Mouse (Mus musculus): ENCODE data around the gene Wfdc15a.

Wfdc15a gene

DNA sequence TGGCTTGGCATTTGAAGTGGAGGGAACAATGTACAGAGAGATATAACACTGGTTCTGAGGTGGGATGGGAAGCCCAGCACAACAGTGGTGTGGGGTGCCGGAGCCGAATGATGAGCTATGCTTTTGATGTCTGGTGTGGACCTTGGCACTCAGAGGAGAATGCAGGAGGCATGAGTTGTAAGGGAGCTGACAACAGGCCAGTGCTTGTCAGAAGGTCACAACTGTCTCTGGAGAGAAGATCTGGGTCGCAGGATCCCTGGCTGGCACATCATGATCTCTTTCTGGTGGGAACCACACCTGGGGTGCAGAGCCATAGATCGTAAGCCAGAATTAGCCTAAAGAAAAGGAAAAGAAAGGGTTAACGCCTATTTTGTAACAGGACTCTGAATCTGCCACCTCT is 22.1 kb downstream of the Wfdc15a start:
- no peak for DNase-seq (ENCODE audit: low read depth)

DNA sequence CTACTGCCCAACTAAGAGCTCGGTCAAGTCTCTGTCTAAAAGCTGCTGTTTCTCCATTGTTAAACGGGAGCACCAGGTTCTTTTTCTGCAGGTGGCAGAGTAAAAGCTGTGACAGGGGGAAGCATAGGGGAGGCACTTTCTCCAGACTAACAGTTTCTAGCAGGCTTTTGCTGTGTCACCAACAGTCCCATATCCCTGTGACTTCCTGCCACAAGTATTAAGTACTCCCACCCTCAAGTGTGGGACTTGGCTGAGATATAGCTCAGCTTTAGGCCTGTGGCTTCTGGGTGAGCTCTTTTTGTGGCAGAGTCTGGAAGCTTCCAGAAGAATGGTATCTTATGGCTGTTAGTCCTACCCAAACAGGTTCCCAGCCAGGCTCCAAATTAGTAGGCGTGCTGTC is 24.1 kb downstream of the Wfdc15a start:
- no peak for DNase-seq (ENCODE audit: low read depth)

- peak; percentile 79 for DNase-seq (ENCODE audit: low read depth)
Observed at GRCm38 (mm10) chr2:164174649-164175395, 25.1 kb downstream of the Wfdc15a start.

GRCm38 (mm10) chr2:164173394-164173793 is 26.5 kb downstream of the Wfdc15a start:
- peak; percentile 26 for DNase-seq (ENCODE audit: low read depth)

DNA sequence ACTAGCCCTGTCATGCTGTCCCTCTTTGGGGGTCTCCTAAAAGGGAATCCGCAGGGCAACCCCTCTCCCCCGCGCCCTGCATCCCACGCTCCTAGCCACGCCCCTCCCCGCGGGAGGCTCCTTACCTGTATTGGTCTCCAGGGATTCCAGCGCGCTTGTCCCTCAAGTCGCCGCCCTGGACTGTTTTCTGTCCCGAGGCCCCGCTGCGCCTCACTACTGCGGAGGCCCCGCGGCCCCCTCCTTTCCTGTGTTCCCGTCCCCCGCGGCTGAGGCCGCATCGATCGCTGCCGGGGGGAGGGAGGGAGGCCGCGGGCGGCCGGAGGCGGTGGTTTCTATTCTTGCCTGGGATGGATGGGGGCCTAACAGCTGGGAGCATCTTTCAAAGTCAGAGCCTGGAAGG is 29.0 kb downstream of the Wfdc15a start, which contains the start of gene Kcns1:
Kcns1 (minus strand) TSS at position 212 of the 400 bp plus-strand sequence.
- no peak for DNase-seq (ENCODE audit: low read depth)

DNA sequence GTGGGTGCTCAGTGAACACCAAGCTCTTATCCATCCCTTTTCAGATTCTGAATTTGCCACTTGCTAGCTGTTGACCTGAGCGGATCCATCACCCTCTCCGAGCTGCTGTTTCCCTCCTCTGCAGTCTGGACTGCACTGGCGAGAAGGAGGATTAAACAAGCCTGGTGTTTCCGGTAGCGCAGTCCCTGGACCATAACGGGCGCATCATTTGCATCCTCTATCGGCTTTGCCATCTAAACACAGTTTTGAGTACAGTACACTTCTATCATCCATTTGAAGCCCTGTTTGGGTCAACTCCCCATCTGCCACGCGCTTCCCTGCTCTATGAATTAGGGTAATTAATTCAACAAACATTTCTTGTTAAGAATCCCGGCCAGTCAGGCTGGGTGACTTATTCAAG is 29.6 kb downstream of the Wfdc15a start:
- no peak for DNase-seq (ENCODE audit: low read depth)

DNA sequence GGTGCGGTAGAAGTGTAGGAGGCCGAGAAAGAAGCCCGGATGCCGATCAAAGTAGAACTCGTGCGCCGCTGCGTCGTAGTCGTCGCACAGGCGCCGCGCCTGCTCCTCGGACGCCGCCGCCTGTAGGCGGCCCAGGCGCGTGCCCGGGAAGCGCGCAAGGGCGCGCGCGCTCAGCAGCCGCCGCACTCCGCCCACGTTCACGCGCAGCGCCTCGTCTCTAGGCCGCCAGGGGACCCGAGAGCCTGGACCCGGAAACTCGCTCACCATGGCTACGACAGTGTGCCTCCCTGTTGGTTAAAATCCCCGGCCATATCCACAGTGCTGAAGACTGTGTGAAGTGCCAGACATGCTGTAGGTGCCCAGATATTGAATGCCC is 31.4 kb downstream of the Wfdc15a start:
- no peak for DNase-seq (ENCODE audit: low read depth)

DNA sequence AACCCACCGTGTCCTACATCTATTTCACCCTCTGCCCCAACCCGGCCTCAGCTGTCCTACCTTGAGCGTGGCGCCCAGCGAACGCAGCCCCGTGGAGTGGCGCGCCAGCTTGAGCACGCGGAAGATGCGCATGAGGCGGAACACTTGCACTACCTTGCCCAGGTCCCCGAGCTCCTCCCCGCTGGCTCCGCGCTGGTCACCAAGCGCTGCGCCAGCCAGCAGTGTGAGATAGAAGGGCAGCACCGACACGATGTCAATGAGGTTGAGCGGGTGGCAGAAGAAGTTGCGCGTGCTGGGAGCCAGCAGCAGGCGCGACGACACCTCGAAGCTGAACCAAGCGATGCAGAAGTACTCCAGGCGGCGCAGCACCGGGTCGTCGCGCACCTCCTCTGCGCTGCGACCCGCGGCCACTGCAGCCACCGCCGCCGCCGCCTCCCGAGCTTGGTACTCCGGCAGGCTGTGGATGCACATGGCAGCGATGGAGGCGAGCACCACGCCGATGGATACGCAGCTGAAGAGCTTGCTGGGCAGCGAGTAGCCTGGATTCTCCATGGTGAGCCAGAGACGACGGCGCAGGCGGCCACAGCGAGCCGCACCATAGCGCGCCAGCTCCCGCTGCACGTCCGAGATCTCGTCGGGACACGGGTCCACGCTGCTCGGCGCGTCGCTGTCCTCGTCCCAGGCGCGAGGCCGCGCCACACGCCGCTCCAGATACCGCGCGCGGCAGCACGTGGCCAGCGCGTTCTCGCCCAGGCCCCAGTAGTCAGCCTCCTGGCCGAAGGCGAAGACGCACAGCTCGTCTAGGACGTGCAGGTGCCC is 32.0 kb downstream of the Wfdc15a start:
- DNase-seq (ENCODE audit: low read depth) = no peak

- DNase-seq (ENCODE audit: low read depth) = no peak
Observed at GRCm38 (mm10) chr2:164164941-164165340, 35.0 kb downstream of the Wfdc15a start.

GRCm38 (mm10) chr2:164161515-164162055 is 38.3 kb downstream of the Wfdc15a start:
- no peak for DNase-seq (ENCODE audit: low read depth)

GRCm38 (mm10) chr2:164158838-164159237 is 41.1 kb downstream of the Wfdc15a start:
- peak; percentile 62 for DNase-seq (ENCODE audit: low read depth)

DNA sequence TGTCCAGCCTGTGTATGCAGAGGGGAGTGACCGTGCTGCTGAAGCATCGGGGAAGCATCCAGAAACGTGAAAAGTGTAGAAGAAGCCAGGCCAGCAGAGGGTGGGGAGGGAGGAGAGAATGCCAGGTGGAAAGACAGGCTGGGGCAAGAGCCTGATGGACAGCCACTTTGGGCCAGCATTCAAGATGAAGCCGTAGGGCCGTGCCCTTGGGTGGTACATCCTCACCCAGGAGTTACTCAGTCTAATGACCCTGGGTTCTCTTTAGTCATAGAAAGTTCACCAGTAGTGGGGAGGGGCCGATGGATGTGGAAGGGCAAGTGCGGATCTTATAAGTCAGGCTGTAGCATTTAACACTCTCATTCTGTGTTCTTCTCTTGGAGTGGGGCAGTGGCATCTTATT is 43.8 kb downstream of the Wfdc15a start:
- DNase-seq (ENCODE audit: low read depth) = no peak

- DNase-seq (ENCODE audit: low read depth) = no peak
Observed at GRCm38 (mm10) chr2:164154007-164154406, 45.9 kb downstream of the Wfdc15a start.

GRCm38 (mm10) chr2:164152341-164152740 is 47.6 kb downstream of the Wfdc15a start:
- no peak for DNase-seq (ENCODE audit: low read depth)

- peak; percentile 34 for DNase-seq (ENCODE audit: low read depth)
Observed at GRCm38 (mm10) chr2:164150086-164150760, 49.7 kb downstream of the Wfdc15a start.

Measured in NIH3T3 (cell line).